Mouse (Mus musculus) adrenal gland, adult 18-20 months (tissue): ENCODE measurements around the gene Ugt1a9. TPM values are rescaled to one million over a fixed set of nuclear protein-coding genes. Genes with fewer than 3 reads are reported as not detected.

Experiments used
- DNase-seq, 2 experiments: peaks; one replicate each; pipeline ENCODE4 v3.0.0; 2021 to 2022; ENCODE audit warnings: low spot score in 2 of 2
- total RNA-seq, 2 experiments: library from RNA; stranded (reverse); gene quantifications; 1 replicate in 1 of 2; 2 replicates in 1 of 2; pipeline ENCODE4 v1.2.3; 2021

Gene Ugt1a9
- total RNA-seq, 2 experiments from 2014 or later = not detected

DNA sequence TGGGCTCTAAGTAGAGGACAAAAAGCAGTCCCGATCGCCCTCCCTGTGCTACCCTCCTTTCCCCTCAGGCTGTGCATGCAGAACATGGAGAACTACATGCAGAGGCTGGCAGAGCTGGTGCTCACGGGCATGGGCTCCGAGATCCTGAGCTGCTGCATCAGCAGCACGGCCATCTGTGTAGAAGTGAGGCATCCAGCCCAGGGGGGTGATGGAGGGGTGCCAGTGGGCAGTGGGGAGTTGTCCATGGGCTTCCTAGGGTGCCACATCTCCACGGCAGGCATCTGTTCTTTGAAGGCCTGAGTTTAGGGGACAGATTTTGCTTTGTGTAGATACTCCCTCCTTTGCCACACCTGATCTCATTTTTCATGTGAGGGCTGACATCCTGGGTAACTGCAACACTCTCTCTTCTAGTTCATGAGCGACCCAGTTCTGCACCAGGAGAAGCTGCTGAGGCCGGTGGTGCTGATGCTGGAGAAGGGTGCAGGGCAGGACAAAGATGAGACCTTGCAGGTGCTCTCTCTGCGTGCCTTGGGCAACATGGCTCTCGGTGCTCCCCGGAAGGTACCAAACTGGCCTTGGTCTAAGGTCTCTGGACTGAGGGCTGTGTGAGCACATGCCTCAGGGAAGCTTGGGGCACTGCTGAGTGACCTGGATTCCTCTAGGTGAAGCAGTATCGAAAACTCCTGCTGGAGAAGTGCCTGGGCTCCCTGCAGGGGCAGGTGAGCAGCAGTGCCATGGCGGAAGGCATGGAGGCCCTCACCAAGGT lies 185.6 kb downstream of the Ugt1a9 start:
- no peak for DNase-seq

DNA sequence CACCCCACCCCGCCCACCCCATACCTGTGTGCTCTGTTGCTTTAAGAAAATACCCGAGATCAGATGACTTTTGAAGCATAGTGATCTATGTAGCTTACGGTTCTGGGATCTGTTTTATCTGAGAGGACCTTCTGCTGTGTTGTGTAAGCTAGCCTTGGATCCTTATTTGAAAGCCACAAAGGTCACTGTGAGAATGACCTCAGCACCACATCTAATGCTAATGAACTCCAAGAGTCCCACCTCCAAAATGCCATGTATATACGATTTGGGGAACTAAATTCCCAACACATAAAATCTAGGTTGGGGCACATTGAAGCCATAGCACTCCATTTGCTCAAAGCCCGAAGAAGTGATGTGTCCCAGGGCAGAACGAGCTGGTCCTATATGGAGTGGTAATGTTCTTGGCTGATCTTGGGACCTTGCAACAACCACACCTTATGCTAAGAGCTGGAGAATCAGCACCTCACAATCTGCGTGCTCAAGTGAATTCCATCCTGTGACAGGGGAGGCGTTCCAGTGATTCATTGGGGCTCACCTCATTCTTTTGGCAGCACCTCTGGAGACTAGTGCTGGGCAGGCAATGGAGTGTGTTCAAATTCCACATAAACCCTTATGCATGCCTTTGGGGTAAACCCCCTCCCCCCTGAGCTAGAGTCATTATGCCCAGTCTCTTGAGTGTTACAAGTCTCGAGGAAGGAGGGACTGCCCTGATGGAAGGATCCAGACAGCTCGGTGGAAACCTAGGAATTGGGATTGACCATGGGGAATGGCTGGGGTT lies 186.5 kb downstream of the Ugt1a9 start:
- no peak for DNase-seq

DNA sequence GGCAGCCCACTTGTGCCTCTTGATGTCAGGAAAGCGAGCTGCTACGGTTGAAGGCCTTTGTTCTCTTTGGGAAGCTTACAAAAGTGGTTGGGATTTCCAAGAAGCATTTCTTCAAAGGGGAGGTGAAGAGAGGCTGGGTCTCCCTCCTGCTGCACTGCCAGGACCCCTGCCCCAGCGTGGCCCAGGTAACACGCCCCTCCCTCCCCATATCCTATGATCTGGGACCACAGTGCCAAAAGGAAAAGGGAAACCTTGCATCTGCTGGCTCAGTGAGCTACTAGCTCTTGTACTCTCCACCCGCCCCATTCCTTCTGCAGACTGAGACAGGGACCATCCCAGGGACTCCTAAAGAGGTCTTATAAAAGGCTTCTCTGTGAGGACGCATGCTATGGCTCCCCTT lies 187.1 kb downstream of the Ugt1a9 start:
- no peak for DNase-seq

DNA sequence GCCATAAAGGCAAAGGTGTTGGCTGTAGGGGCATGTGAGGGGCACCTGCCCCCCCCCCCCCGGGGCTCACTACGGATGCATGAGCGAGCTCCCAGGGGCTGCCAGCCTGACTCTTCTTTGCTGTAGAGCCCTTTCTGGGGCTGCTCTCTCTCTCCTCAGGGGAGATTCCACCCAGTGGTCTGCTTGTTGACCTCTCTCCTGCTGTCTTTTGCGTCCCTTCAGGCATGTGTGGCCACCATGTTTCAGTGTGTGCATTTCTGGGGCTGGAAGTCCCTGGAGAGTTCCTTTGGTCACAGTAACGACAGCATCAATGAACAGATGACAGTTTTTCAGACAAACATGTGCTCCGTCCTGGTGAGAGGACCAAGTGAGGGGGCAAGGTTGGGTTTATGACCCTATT lies 187.8 kb downstream of the Ugt1a9 start:
- DNase-seq = no peak

DNA sequence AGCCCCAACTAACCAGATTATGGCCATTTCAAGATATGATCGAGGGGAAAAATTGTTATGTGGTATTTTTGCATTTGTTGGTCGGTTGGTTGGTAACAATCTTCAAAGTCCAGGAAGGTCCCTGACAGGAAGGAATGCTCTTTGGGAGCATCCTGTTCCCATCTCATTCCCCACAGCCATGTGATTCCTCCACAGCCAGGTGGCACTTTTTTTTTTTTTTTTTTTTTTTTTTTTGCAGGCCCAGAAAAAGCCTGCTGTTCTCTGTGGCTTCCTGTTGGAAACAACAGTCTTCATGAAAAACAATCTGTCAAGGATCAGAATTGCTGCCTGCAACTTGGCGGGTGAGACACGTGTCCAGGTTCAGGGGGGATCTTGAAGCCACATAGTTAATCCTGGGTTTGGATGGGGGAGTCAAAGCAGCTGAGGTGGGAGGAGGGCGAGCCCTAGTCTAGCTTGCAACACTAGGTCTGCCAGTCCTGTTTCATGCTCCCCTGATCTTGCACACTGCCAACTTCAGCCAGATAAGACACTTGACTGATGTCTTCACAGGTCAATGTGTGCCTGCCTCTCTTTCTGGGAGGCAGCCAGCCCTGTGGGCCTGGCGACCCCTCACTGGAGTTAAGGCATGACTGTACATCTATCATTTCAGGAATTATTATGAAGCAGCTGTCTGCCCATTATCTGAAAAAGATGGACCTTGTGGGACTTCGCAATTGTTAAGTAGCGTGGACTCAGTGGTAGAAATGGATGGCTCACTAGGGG lies 188.5 kb downstream of the Ugt1a9 start:
- DNase-seq = no peak

DNA sequence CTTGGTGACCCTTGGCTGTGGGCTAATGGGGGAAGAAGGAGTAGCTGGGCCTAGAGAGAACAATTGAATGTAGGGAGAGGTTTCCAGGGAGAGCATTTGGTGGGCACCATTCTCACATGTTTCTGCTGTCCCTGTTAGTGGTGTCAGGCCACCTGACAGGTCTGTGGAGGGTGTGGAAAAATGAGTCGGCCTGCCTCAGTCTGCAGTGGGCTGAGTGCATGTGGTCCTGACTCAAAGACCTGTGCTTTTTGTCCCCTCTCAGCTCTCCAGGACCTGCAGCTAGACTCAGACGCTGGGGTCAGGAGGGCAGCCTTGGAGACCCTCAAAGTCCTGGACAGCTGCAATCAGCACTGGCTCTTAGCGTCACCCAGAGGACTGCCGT lies 189.0 kb downstream of the Ugt1a9 start:
- no peak for DNase-seq

DNA sequence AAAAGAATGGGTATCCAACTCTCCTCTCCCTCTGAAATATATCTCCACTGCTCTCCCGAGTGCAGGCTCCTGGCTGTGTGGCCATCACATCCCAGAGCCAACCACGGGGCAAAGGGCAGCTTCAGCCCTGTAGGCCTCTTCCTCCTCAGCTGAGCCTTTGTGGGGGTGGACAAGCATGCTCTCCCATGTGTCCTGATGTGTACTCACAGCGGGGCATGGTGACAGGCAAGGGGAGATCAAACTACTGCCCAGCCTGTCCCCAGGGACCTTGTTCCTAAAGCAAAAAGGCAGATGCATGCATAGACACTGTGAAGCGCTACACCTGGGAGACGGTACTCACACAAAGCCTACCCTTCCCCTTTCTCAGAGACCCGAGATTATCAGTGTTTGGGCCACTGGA lies 189.5 kb downstream of the Ugt1a9 start:
- DNase-seq = no peak

DNA sequence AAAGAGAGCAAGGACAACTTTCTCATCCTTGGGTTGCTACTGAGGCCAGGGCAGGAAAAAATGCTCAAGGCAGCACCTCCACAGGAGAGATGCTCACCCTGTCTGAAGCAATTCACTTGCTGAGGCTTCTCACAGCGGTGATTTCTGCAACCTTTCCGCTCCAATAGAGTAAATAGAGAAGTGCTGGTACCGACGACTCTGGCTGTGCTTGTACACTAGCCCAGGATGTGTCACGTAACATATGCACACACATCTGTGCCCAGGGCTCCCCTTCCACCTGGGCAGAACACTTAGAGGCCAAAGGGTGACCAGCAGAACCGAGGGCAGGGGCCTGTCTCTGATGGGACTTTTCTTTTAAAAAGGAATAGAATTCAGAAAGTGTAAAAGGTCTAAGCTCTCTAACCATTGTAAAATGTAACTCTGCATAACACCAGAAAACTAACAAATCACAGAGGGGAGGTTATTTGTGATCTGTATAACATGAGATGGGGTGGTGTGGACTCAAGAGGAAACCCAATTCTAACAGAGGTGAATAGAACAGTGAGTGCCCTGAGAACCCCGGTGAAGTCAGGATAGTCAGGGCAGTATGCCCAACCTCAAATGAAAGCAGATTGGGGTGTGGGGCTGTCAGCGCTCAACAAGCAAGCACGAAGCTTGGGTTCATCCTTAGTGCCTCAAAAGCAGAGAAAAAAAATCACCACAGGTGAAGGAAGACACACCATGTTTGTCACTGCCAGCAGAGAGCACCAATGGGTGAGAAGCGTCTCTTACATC lies 190.2 kb downstream of the Ugt1a9 start:
- no peak for DNase-seq

DNA sequence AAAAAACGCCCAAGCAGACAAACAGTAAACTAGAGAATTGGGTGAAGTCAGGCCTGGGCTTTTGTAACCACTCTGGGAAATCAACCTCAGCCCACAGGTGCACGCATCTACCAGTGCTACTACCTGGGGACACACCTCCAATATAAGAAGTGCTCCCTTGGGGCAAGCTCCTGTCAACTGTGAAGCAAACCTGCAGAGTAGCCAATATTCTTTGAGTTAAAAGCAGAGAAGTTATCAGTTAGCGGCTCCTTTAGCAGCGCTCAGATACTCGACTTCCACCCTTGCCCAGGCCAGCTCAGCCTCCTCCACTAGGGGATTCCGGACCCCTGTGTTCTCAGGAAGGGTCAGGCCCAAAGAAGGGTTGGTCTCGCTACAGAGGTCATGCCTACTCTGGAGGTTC lies 191.1 kb downstream of the Ugt1a9 start:
- DNase-seq = no peak

DNA sequence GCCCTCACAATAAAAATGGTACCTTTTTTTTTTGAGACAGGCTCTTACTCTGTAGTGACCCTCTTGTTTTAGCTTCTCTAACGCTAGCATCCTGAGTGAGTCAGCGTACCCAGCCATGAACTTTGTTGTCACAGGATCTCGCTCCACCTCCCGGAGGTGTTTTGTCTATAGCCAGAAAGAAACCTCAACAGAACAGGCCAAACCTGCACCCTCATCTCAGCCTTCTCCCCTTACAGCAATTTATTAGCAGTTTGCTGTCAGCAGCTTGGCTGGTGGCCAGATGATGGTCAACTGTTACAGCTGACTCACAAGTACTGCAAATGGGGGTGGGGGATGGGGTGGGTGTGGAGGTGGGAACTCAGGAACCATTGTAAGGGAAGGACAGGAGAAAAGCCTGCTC lies 191.7 kb downstream of the Ugt1a9 start:
- peak; percentile 72 to 73 for DNase-seq

DNA sequence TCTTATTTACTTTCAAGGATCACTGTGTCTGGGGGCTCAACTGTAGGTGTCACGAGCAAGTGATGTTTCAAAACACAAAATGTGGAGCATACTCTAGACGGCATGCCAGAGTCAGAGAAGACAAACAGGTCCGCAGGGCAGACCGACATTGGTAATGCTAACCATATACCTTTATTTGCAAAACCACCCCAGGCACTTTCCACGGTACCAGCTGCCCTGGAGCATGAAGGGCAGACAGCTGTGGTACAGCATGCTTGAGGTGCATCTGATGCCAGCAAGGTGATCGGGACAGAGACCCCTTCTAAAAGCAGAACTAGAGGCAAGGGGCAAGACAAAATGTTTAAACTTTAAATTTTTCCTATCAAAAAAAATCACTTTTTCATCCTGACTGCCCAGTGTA lies 192.4 kb downstream of the Ugt1a9 start:
- DNase-seq = no peak

DNA sequence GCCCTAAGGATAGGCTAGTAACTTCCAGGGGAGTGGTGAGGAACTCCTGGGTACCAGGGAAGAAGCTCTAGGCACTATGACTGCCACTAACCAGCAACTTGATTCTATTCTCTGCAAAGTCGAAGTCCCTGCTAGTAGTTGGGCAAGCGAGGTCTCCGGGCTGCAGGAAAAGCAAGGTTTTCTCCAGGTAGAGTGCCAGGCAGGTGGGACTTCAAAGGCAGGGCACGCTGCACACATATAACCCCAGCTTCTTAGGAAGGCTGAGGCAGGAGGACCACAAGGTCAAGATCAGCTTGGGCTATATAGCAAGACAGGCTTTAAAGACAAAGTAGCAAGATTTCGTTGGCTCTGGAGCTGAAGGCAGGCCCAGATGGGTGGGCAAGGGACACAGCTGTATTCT lies 193.2 kb downstream of the Ugt1a9 start:
- DNase-seq = no peak

DNA sequence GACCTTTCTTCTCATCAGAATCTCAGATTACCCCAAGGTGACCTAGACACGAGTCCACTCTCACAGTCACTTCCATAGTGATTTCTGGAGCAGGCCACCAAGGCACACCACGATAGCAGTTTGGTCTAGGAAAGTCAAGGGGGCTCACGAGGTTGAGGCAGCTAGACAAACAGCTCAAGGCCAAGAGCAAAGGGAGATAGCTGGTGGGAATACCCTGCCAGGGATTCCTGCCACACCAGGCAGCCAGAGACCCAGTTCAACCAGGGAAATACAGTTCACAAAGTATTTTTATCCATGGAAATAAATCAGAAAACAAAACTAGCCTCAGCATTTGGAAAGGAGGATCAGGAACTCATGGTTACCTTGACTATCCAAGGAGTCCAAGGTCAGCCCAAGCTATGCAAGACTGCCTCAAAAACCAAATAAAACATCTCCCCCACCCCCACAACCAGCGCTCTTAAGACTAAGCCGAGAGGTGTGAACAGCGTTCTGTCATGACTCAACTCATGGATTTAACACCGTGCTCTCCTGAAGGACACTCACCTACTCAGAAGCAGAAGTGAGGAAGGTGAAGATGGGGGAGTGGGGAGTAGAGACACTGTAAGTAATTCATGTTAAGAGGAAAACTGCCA lies 193.8 kb downstream of the Ugt1a9 start:
- no peak for DNase-seq

DNA sequence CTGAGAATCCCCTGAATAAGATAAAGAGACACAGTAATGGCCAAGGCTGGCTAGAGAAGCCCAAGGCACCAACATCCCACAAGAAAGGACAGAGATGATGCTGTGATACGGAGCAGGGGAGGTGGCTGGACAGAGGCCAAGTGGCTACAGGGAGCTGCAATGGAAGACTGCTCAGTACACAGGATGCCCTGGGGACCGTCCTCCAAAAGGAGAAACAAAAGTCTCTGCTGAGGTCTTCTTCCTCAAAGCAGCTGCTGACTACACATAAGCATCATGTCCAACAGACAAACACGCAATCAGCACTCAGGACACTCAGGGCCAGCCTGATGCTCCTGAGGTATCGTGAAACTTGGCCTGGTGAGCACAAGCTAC lies 194.3 kb downstream of the Ugt1a9 start:
- no peak for DNase-seq

DNA sequence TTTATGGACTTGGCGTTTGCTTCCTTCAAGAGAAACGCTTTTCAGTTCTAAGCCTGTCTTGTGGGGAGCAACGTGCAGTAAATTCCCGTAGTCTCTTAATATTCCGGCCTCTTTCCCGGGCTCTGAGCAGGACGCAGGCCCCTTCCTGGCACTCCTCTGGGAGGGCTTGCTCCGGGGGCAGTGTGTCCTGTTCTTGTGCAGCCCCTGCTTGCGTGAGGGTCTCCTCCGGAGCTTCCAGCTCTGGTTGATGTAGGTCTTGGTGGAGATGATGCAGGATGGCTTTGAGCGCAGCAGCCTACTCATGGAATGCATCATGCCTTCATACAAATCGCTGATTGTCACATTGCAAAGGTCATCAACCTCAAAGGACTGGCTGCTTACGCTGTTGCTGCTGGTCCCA lies 195.5 kb downstream of the Ugt1a9 start:
- no peak for DNase-seq

DNA sequence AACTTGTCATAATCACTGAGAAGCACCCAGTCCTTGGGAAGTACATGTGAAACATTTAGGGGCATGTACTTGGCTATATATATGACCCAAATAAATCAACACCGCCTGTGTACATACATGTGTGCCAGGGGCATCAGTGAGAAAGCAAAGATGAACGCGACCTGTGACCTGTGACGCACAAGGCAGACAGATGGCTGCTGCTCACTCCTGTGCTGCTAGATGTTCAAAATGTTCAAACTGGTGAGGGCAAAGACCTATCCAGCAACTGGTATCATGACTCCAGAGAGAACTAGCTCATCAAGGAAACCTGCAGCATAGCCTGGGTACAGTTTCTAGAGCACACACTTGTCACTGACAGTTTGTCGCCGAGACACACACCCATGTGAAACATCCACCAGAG lies 196.9 kb downstream of the Ugt1a9 start:
- DNase-seq = no peak

DNA sequence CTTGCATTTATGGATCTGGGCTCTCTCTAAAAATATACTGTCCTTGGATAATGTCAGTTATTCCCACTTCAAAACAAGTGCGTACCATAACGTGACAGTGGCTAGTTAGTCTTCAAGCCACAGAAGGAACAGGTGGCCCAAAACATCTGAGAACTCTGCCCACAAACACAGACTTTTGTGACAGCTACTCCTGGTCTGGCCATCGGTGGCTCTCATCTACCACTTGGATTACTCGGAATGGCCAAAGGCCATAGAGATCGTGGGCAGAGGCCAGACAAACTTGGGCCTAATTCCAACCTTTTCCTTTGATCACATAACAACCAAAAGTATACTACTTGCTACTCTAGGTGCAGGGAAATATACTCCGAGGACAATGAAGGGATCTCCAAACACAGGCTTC lies 197.5 kb downstream of the Ugt1a9 start:
- no peak for DNase-seq
